Mouse (Mus musculus) midbrain, postnatal 0 days (tissue): ENCODE data around the gene Rpl7a. TPM values are rescaled to one million over a fixed set of nuclear protein-coding genes. Genes with fewer than 3 reads are reported as not detected.

ENCODE experiments used
- ATAC-seq: fragments of 200-750 bp; cut with Nextera tagmentation; 2 replicates; pipeline ENCODE4 v1.8.0; 2017; ENCODE audit warnings: moderate number of reproducible peaks, mild to moderate bottlenecking, moderate TSS enrichment, moderate library complexity; ENCODE audit not compliant: low FRiP score
- DNase-seq: peaks from one replicate; pipeline ENCODE4 v3.0.0-alpha.2; 2015; ENCODE audit warnings: low spot score
- H3K27ac ChIP-seq: fragments of 300-500 bp; sonication (generic); 2 replicates; pipeline ENCODE4 v1.5.1; 2014; ENCODE audit warnings: low read depth, mild to moderate bottlenecking, low read length, mixed read lengths
- H3K27me3 ChIP-seq: fragments of 300-500 bp; sonication (generic); 2 replicates; pipeline ENCODE4 v1.6.1; 2014; ENCODE audit warnings: low read length, control low read depth, mixed read lengths; ENCODE audit not compliant: insufficient read depth
- H3K36me3 ChIP-seq: fragments of 300-500 bp; sonication (generic); 2 replicates; pipeline ENCODE4 v1.6.1; 2014; ENCODE audit warnings: low read length, control low read depth, mixed read lengths; ENCODE audit not compliant: insufficient read depth
- H3K4me1 ChIP-seq: fragments of 300-500 bp; sonication (generic); 2 replicates; pipeline ENCODE4 v1.6.1; 2014; ENCODE audit warnings: mild to moderate bottlenecking, control low read depth, antibody characterized with exemption, low read length, mixed read lengths; ENCODE audit not compliant: insufficient read depth
- H3K4me2 ChIP-seq: fragments of 300-500 bp; sonication (generic); 2 replicates; pipeline ENCODE4 v1.6.1; 2014; ENCODE audit warnings: low read depth, mild to moderate bottlenecking, low read length, mixed read lengths; ENCODE audit not compliant: poor library complexity, severe bottlenecking
- H3K4me3 ChIP-seq: fragments of 300-500 bp; sonication (generic); 2 replicates; pipeline ENCODE4 v1.5.1; 2014; ENCODE audit warnings: low read depth, mild to moderate bottlenecking, low read length, moderate library complexity
- H3K9ac ChIP-seq: fragments of 300-500 bp; sonication (generic); replicated peaks from 2 replicates; pipeline ENCODE4 v1.6.1; 2014; ENCODE audit warnings: mild to moderate bottlenecking, low read length, moderate library complexity, mixed read lengths; ENCODE audit not compliant: poor library complexity, severe bottlenecking
- H3K9me3 ChIP-seq: fragments of 300-500 bp; sonication (generic); 2 replicates; pipeline ENCODE4 v1.6.1; 2016; ENCODE audit warnings: low read length, control low read depth
- CTCF ChIP-seq: IDR thresholded peaks from 2 replicates; pipeline ENCODE4 v1.5.1; 2016; ENCODE audit warnings: antibody characterized with exemption, mild to moderate bottlenecking
- WGBS: fragments of 180-500 bp; shearing (Covaris S2); extraction: QIAGEN DNeasy Blood & Tissue Kit; methylation state at CpG from one replicate; pipeline ENCODE4 v1.1.7; 2014; 5-methylcytosine and 5-hydroxymethylcytosine counted together
- polyA plus RNA-seq: library from polyadenylated mRNA; unstranded; fragments of >200 nt; fragmentation: Nextera tagmentation; extraction: Ambion mirVana; gene quantifications from 2 replicates; pipeline ENCODE4 v1.2.1, GENCODE M21; 2015
- total RNA-seq: library from RNA; depleted of rRNA; stranded (reverse); fragments of >200 nt; gene quantifications from 2 replicates; pipeline ENCODE4 v1.2.3, GENCODE M21; 2014

Gene Rpl7a
- total and polyA plus RNA-seq, 2 experiments from 2014 or later: 433 to 1,034 TPM

GRCm38 (mm10) chr2:26951346-26951905, 40.9 kb downstream of the Rpl7a start:
- no peak for TF ChIP-seq CTCF
- ATAC-seq (no peak), DNase-seq (no peak)
- H3K4me1 ChIP-seq: no peaks in the 10 kb centered on the region
- H3K4me2 ChIP-seq: no peak overlapping the region
- no peak overlapping the region for H3K27ac ChIP-seq
- no peaks in the 10 kb centered on the region for H3K27me3 ChIP-seq
- no peak overlapping the region for H3K9ac ChIP-seq
- no peak overlapping the region for H3K4me3 ChIP-seq
- peaks cover 52% of the 10 kb centered on the region for H3K36me3 ChIP-seq
- H3K9me3 ChIP-seq: no peaks in the 10 kb centered on the region
- WGBS: 88% methylated on average over 8 of the region's 8 CpGs

GRCm38 (mm10) chr2:26952193-26952592, 41.6 kb downstream of the Rpl7a start:
- no peak overlapping the region for H3K4me2 ChIP-seq
- no peak for TF ChIP-seq CTCF

DNA sequence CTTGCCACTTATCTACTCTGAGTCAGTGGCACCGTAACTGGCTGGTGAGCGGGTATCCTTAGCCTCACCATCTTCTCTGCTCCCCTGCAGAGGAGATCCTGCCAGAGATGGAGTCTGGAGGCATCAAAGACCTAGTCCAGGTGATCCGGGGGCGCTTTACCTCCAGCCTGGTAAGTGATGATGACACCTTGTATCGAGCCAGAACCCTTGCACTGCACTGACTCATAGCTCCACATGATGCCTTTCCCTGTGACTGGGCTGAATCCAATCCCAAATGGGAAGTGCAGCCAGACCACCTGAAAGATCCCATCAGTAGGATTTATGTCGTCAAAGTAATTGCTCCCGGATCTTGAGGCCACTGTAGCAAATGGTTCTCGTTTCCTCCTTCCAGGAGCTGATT, 42.3 kb downstream of the Rpl7a start:
- TF ChIP-seq CTCF: no peak
- peaks cover 58% of the 10 kb centered on the region for H3K36me3 ChIP-seq
- 94% methylated on average over 8 of the region's 8 CpGs for WGBS

More at GRCm38 (mm10) chr2:26952193-26952592, 41.6 kb downstream of the Rpl7a start:
- H3K4me1 ChIP-seq: no peaks in the 10 kb centered on the region
- ATAC-seq: no peak
- no peak overlapping the region for H3K27ac ChIP-seq
- no peak overlapping the region for H3K4me3 ChIP-seq
- 91% methylated on average over 4 of the region's 4 CpGs for WGBS
- H3K9me3 ChIP-seq: no peaks in the 10 kb centered on the region
- H3K36me3 ChIP-seq: peaks cover 57% of the 10 kb centered on the region
- H3K27me3 ChIP-seq: no peaks in the 10 kb centered on the region
- H3K9ac ChIP-seq: no peak overlapping the region
- no peak for DNase-seq

GRCm38 (mm10) chr2:26954735-26955395, 44.3 kb downstream of the Rpl7a start:
- 93% methylated on average over 2 of the region's 2 CpGs for WGBS
- no peaks in the 10 kb centered on the region for H3K27me3 ChIP-seq
- no peak overlapping the region for H3K27ac ChIP-seq
- DNase-seq (no peak), ATAC-seq (no peak)
- H3K36me3 ChIP-seq: peaks cover 65% of the 10 kb centered on the region
- no peak overlapping the region for H3K9ac ChIP-seq
- H3K4me1 ChIP-seq: no peaks in the 10 kb centered on the region
- TF ChIP-seq CTCF: no peak
- no peak overlapping the region for H3K4me3 ChIP-seq
- H3K9me3 ChIP-seq: no peaks in the 10 kb centered on the region
- no peak overlapping the region for H3K4me2 ChIP-seq

More for the DNA sequence above, 42.3 kb downstream of the Rpl7a start:
- ATAC-seq (no peak), DNase-seq (no peak)
- H3K27me3 ChIP-seq: no peaks in the 10 kb centered on the region
- H3K27ac ChIP-seq: no peak overlapping the region
- H3K9me3 ChIP-seq: no peaks in the 10 kb centered on the region
- H3K4me1 ChIP-seq: no peaks in the 10 kb centered on the region
- H3K9ac ChIP-seq: no peak overlapping the region
- no peak overlapping the region for H3K4me3 ChIP-seq
- no peak overlapping the region for H3K4me2 ChIP-seq

GRCm38 (mm10) chr2:26956811-26957487, 46.4 kb downstream of the Rpl7a start:
- Histone ChIP-seq H3K4me1 (peaks cover 6% of the 10 kb centered on the region), H3K27ac (no peak overlapping the region), H3K27me3 (no peaks in the 10 kb centered on the region), H3K9ac (no peak overlapping the region), H3K9me3 (no peaks in the 10 kb centered on the region), H3K36me3 (peaks cover 62% of the 10 kb centered on the region), H3K4me3 (no peak overlapping the region), H3K4me2 (no peak overlapping the region)
- WGBS: 94% methylated on average over 12 of the region's 12 CpGs
- ATAC-seq: no peak
- TF ChIP-seq CTCF: no peak
- DNase-seq: no peak

DNA sequence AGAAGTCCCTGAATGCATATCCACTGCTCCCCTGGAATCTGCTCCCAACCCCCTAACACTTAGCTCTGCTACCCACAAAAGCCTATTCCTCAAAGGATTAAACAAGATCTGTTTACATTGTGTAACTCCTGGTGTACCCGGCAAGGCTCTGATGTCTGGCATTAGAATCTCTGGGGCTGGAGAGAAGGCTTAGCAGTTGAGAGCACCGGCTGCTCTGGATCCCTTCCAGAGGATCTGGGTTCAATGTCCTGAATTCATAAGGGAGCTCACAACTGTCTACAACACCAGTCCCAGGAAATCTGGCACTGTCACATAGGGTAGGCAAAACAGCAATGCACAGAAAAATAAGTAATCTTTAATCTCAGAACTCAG, 46.9 kb downstream of the Rpl7a start:
- no peak overlapping the region for H3K27ac ChIP-seq
- peaks cover 8% of the 10 kb centered on the region for H3K4me1 ChIP-seq
- H3K36me3 ChIP-seq: peaks cover 56% of the 10 kb centered on the region
- H3K9ac ChIP-seq: no peak overlapping the region
- DNase-seq: no peak
- WGBS: 80% methylated on average over 2 of the region's 2 CpGs
- TF ChIP-seq CTCF: no peak
- no peak overlapping the region for H3K4me2 ChIP-seq
- no peak for ATAC-seq
- H3K9me3 ChIP-seq: no peaks in the 10 kb centered on the region
- H3K4me3 ChIP-seq: no peak overlapping the region
- no peaks in the 10 kb centered on the region for H3K27me3 ChIP-seq
